Mouse (Mus musculus) midbrain, embryonic 14.5 days (tissue): ENCODE measurements at regions not wholly inside any gene's neighbourhood (a gene's known extent, or its start where the extent isn't known, plus 50 kb on each side); places are given as distances from the start of the nearest gene placed in this dataset.
A peak's percentile ranks its signal among the peaks of the same experiment; 100 is the strongest.
"Not testable (repeated sequence)": the region's sequence is repeated elsewhere in the genome, so short reads cannot be mapped to it uniquely, and the experiment has no call there.

ENCODE experiments used
- ATAC-seq: fragments of 200-750 bp; cut with Nextera tagmentation; 2 replicates; pipeline ENCODE4 v1.8.0; 2017; ENCODE audit warnings: moderate number of reproducible peaks, moderate library complexity; ENCODE audit not compliant: low FRiP score, low TSS enrichment
- DNase-seq: peaks from one replicate; pipeline ENCODE4 v3.0.0-alpha.2; 2015
- H3K27ac ChIP-seq: fragments of 300-500 bp; sonication (generic); replicated peaks from 2 replicates; pipeline ENCODE4 v1.5.1; 2014; ENCODE audit warnings: mild to moderate bottlenecking, low read depth, low read length, moderate library complexity
- H3K27me3 ChIP-seq: fragments of 300-500 bp; sonication (generic); 2 replicates; pipeline ENCODE4 v1.6.1; 2014; ENCODE audit warnings: low read length, control low read depth, mixed read lengths; ENCODE audit not compliant: control insufficient read depth, insufficient read depth
- H3K36me3 ChIP-seq: fragments of 300-500 bp; sonication (generic); 2 replicates; pipeline ENCODE4 v1.6.1; 2014; ENCODE audit warnings: low read length, control low read depth; ENCODE audit not compliant: control insufficient read depth, insufficient read depth
- H3K4me1 ChIP-seq: fragments of 300-500 bp; sonication (generic); 2 replicates; pipeline ENCODE4 v1.6.1; 2014; ENCODE audit warnings: mild to moderate bottlenecking, antibody characterized with exemption, low read length, control low read depth; ENCODE audit not compliant: control insufficient read depth, insufficient read depth
- H3K4me2 ChIP-seq: fragments of 300-500 bp; sonication (generic); 2 replicates; pipeline ENCODE4 v1.6.1; 2014; ENCODE audit warnings: mild to moderate bottlenecking, low read length, moderate library complexity
- H3K4me3 ChIP-seq: fragments of 300-500 bp; sonication (generic); replicated peaks from 2 replicates; pipeline ENCODE4 v1.5.1; 2014; ENCODE audit warnings: low read depth, low read length
- H3K9ac ChIP-seq: fragments of 300-500 bp; sonication (generic); replicated peaks from 2 replicates; pipeline ENCODE4 v1.6.1; 2014; ENCODE audit warnings: mild to moderate bottlenecking, low read length, moderate library complexity
- H3K9me3 ChIP-seq: fragments of 300-500 bp; sonication (generic); 2 replicates; pipeline ENCODE4 v1.6.1; 2016; ENCODE audit warnings: low read length, control low read depth, mixed read lengths; ENCODE audit not compliant: control insufficient read depth
- WGBS: fragments of 180-500 bp; shearing (Covaris S2); extraction: QIAGEN DNeasy Blood & Tissue Kit; methylation state at CpG from one replicate; pipeline ENCODE4 v1.1.7; 2014; 5-methylcytosine and 5-hydroxymethylcytosine counted together

DNA sequence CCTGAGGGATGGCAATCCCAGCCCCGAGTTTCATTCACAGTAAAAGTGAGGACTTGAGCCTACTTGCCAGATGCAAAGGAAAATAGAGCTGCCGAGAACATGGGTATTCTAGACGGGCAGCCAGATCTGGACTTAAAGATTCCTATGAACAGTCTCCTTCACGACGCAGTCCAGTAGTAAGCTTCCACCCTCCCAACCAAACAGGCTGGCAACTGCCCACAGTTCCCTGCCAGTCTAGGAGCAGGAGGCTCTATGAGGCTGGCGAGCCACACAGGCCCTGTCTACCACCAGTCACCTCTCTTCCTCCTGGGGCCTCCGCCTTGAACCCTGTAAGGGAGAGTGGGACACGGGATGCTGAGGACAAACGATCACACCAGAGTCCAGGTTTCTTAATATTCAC lies 153.5 kb upstream of the Snrpn start:
- WGBS: 84% methylated on average over 9 of the region's 9 CpGs
- Histone ChIP-seq H3K27ac (no peak overlapping the region), H3K9me3 (no peaks in the 10 kb centered on the region), H3K4me1 (no peaks in the 10 kb centered on the region), H3K36me3 (no peaks in the 10 kb centered on the region), H3K27me3 (no peaks in the 10 kb centered on the region), H3K4me3 (no peak overlapping the region), H3K9ac (no peak overlapping the region), H3K4me2 (no peak overlapping the region)
- ATAC-seq (no peak), DNase-seq (no peak)

DNA sequence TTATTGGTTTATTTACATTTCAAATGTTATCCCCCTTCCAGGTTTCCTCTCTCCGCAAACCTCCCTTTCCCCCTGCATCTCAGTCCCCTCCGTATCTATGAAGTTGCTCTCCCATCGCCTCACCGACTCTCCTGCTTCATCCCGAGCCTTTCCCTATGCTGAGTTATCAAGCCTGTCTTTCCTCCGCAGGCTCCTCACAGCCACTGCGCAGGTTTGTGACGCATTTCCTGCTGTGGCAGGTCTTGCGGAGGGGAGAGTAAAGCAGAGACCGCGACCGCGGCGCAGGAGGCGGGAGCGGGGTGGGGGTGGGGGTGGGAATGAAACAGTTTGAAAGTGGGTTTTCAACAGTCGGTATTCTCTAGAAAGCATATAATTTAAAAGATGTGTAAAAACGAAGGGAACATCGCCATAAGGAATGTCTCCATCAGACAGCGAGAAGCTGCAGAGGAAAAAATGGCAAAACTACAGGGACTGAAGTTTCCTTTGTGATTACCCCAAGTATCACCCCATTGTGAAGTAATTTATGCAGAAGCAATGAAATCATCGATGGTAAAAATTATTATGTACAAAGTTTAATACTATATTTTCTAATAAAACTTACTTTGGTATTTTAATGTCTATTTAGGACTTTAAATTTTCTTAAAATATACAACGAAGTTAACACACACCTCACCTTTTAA lies 104.3 kb upstream of the Snrpn start:
- H3K27ac ChIP-seq, H3K9ac ChIP-seq, H3K27me3 ChIP-seq, H3K9me3 ChIP-seq, H3K36me3 ChIP-seq, H3K4me1 ChIP-seq: not testable (repeated sequence)
- DNase-seq (peak; percentile 81), ATAC-seq (peak; percentile 95)
- Histone ChIP-seq H3K4me3 (peak overlapping the region; percentile 31), H3K4me2 (peak overlapping the region; percentile 47)
- 18% methylated on average over 22 of the region's 22 CpGs for WGBS

DNA sequence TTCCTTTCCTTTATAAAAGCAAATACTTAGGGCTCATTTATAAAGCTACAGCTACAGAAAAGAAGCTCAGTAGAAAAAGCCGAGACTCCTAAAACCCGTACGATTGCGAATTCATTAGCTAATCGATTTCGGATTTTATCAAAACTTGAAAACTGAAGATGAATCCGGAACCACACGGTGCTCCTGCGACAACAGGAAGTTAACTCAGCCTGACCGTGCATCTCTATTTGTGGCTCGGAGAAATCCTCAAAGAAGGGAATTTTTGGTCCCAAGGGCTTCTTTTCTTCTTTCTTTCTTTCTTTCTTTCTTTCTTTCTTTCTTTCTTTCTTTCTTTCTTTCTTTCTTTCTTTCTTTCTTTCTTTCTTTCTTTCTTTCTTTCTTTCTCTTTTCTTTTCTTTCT lies 103.7 kb upstream of the Snrpn start:
- H3K9me3 ChIP-seq, H3K27ac ChIP-seq, ATAC-seq, H3K4me1 ChIP-seq, H3K36me3 ChIP-seq, H3K27me3 ChIP-seq: not testable (repeated sequence)
- Histone ChIP-seq H3K4me2 (peak overlapping the region; percentile 47), H3K9ac (0 out of 2 replicates have a peak overlapping the region, but pooled peaks have one; percentile 31), H3K4me3 (peak overlapping the region; percentile 38)
- DNase-seq: peak; percentile 79
- 25% methylated on average over 11 of the region's 11 CpGs for WGBS

DNA sequence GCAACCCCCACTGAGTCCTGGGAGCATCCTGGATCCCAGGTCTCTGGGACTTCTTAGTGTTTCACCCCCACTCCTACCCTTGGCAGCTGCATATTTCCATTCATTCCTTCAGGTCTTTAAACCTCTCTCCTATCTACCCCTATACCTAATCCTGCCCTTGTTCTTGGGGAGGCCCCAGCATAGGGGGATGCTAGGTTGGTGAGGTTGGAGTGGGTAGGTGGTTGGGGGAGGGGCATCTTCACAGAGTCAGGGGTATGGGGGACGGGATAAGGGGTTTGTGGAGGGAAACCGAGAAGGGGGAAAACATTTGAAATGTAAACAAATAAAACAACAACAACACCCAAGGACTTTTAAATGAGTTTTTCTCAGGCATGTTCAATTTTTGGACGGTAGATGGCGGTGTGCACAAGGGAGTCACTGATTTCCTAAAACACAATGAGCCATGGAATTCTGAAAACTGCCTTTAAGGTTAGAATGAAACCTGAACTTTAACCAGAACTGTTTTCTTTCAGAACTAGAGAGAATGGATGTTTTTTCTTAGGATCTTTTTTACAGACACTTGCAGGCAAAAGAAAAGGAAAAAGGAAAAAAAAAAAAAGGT lies 98.7 kb upstream of the Snrpn start:
- H3K27ac ChIP-seq, H3K36me3 ChIP-seq, H3K9me3 ChIP-seq, H3K4me2 ChIP-seq, H3K4me3 ChIP-seq, H3K4me1 ChIP-seq, ATAC-seq, H3K27me3 ChIP-seq, H3K9ac ChIP-seq: not testable (repeated sequence)
- WGBS: 11% methylated on average over 4 of the region's 4 CpGs
- DNase-seq: peak; percentile 28

DNA sequence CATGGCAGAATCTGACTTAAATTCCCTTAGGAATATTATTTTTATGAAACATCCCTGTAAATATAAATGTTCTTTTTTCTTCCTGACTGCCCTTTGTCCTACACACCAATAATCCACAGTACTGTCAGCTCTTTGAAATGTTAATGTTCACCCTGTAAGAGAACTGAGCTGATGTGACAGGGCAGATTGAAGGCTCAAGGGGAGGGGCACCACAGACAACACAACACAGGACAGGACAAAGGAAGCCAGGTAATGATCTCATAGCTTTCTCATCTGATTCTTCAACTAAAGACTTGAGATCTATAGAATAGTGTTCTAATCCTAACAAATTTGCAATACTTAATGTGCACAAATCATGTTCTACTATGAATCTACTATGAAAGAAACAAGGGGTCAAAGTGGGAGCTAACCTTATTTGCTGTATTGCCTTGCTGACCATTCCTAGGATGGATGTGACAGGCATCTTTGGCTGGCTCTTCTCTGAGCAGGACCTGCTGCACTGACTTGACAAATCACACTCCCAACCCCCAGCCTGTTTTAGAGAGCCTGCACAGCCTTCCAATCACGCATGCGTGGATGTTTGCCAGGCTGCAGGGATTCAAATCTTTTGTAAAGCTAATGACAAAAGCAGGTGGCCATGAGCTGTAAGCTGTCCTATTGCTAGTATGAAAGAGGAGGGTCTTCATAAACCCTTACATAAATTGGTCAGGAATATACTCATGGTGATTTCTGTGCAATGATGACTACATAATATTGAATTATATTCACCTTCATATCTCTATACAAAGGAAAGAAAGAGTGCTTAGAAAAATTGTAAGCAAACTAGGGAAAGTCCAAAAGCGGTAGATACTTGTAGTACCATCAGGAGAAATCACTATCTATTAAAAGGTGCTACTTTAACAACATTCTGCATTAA lies 76.6 kb upstream of the Snrpn start:
- WGBS: 56% methylated on average over 3 of the region's 3 CpGs
- peak; percentile 63; the same call in 1 of the 2 replicates for ATAC-seq
- H3K4me1 ChIP-seq, H3K27me3 ChIP-seq, H3K9me3 ChIP-seq, H3K36me3 ChIP-seq, H3K9ac ChIP-seq, H3K4me3 ChIP-seq: not testable (repeated sequence)
- peak; percentile 45 for DNase-seq
- H3K4me2 ChIP-seq: peak overlapping the region; percentile 36
- H3K27ac ChIP-seq: peak overlapping the region; percentile 78
